Mouse (Mus musculus) lung, adult 2 months (tissue): ENCODE data around the gene Tbc1d10a. TPM values are rescaled to one million over a fixed set of nuclear protein-coding genes. Genes with fewer than 3 reads are reported as not detected.

ENCODE experiments used
- DNase-seq: peaks from one replicate; pipeline ENCODE4 v3.0.0; 2022
- H3K4me1 ChIP-seq: fragments of 200-500 bp; 2 replicates; pipeline ENCODE4 v1.6.1; 2011; ENCODE audit warnings: low read length; ENCODE audit not compliant: control insufficient read depth, insufficient read depth
- H3K4me3 ChIP-seq: fragments of 200-500 bp; replicated peaks from 2 replicates; pipeline ENCODE3; 2011; ENCODE audit warnings: low read depth, mild to moderate bottlenecking, control low read depth, low read length; ENCODE audit errors: extremely low read depth
- CTCF ChIP-seq: fragments of 200-500 bp; IDR thresholded peaks from 2 replicates; pipeline ENCODE4 v1.5.1; 2011; ENCODE audit warnings: mild to moderate bottlenecking, low read length, control low read depth; ENCODE audit not compliant: insufficient read depth
- POLR2A ChIP-seq: fragments of 200-500 bp; IDR thresholded peaks from 2 replicates; pipeline ENCODE4 v1.6.1; 2011; ENCODE audit warnings: low read depth, mild to moderate bottlenecking, control low read depth, low read length, borderline replicate concordance; ENCODE audit errors: extremely low read depth
- WGBS: fragments of 180-500 bp; shearing (Covaris S2); methylation state at CpG from one replicate; pipeline ENCODE4 v1.1.7; 2018; 5-methylcytosine and 5-hydroxymethylcytosine counted together
- polyA plus RNA-seq: library from polyadenylated mRNA; depleted of rRNA; stranded (reverse); fragments of >200 nt; gene quantifications from 2 replicates; pipeline ENCODE4 v1.2.3, GENCODE M21; 2012

The Tbc1d10a gene
- polyA plus RNA-seq, 1 experiment, result 72.8 TPM

- no peak for DNase-seq
- Histone ChIP-seq H3K4me1 (peaks cover 27% of the 10 kb centered on the region), H3K4me3 (no peak overlapping the region)
- TF ChIP-seq POLR2A, result no peak
- no peak for TF ChIP-seq CTCF
- WGBS, result 39% methylated on average over 1 of the region's 1 CpGs
Measured at GRCm38 (mm10) chr11:4210786-4211185, 24.2 kb downstream of the Tbc1d10a start.

GRCm38 (mm10) chr11:4213107-4213506, 26.5 kb downstream of the Tbc1d10a start:
- 94% methylated on average over 10 of the region's 10 CpGs for WGBS
- TF ChIP-seq POLR2A (no peak), CTCF (no peak)
- Histone ChIP-seq H3K4me3 (no peak overlapping the region), H3K4me1 (peaks cover 24% of the 10 kb centered on the region)
- DNase-seq, result no peak

- no peak for TF ChIP-seq CTCF
- TF ChIP-seq POLR2A, result no peak
- Histone ChIP-seq H3K4me3 (no peak overlapping the region), H3K4me1 (peaks cover 26% of the 10 kb centered on the region)
- 95% methylated on average over 14 of the region's 14 CpGs for WGBS
- no peak for DNase-seq
Measured at GRCm38 (mm10) chr11:4214572-4214971, 28.0 kb downstream of the Tbc1d10a start.

- Histone ChIP-seq H3K4me3 (no peak overlapping the region), H3K4me1 (peaks cover 26% of the 10 kb centered on the region)
- DNase-seq, result no peak
- TF ChIP-seq CTCF, result no peak
- no peak for TF ChIP-seq POLR2A
- WGBS, result 80% methylated on average over 10 of the region's 10 CpGs
Measured at GRCm38 (mm10) chr11:4215061-4215460, 28.5 kb downstream of the Tbc1d10a start.

GRCm38 (mm10) chr11:4216248-4217000, 29.8 kb downstream of the Tbc1d10a start:
- 40% methylated on average over 9 of the region's 9 CpGs for WGBS
- DNase-seq, result peak; percentile 56
- Histone ChIP-seq H3K4me1 (peaks cover 21% of the 10 kb centered on the region), H3K4me3 (no peak overlapping the region)
- TF ChIP-seq POLR2A (peak; percentile 63; the same call in 1 of the 2 replicates), CTCF (no peak)

- under 1% methylated on average over 56 of the region's 56 CpGs for WGBS
- Histone ChIP-seq H3K4me3 (peak within 1 kb of the TSS; percentile 76), H3K4me1 (peaks cover 21% of the 10 kb centered on the region)
- TF ChIP-seq CTCF (no peak), POLR2A (peak; percentile 67; the same call in 1 of the 2 replicates)
- DNase-seq, result peak; percentile 94
Measured at GRCm38 (mm10) chr11:4217914-4218629, 31.5 kb downstream of the Tbc1d10a start, which contains the start of gene Castor1. TSS of gene Castor1 (plus strand) at chr11:4218225.

- Histone ChIP-seq H3K4me3 (peak overlapping the region; percentile 76), H3K4me1 (peaks cover 21% of the 10 kb centered on the region)
- WGBS, result 7% methylated on average over 6 of the region's 6 CpGs
- no peak for DNase-seq
- TF ChIP-seq CTCF (no peak), POLR2A (no peak)
Measured at GRCm38 (mm10) chr11:4218637-4219036, 32.0 kb downstream of the Tbc1d10a start.

- H3K4me3 ChIP-seq, result peak overlapping the region; percentile 36
- 19% methylated on average over 2 of the region's 2 CpGs for WGBS
- H3K4me1 ChIP-seq, result peaks cover 21% of the 10 kb centered on the region
- no peak for TF ChIP-seq POLR2A
- TF ChIP-seq CTCF, result peak; percentile 81
- peak; percentile 69 for DNase-seq
Measured at GRCm38 (mm10) chr11:4219317-4219751, 32.7 kb downstream of the Tbc1d10a start.

GRCm38 (mm10) chr11:4219908-4220307, 33.3 kb downstream of the Tbc1d10a start:
- 58% methylated on average over 9 of the region's 9 CpGs for WGBS
- Histone ChIP-seq H3K4me3 (no peak overlapping the region), H3K4me1 (peaks cover 21% of the 10 kb centered on the region)
- DNase-seq, result no peak
- TF ChIP-seq CTCF, result no peak

- Histone ChIP-seq H3K4me3 (no peak overlapping the region), H3K4me1 (peaks cover 20% of the 10 kb centered on the region)
- peak; percentile 81 for DNase-seq
- WGBS, result 60% methylated on average over 28 of the region's 28 CpGs
- TF ChIP-seq CTCF (peak; percentile 91), POLR2A (no peak)
Measured at GRCm38 (mm10) chr11:4220443-4221400, 34.1 kb downstream of the Tbc1d10a start.
